Mouse (Mus musculus) cerebellum, adult 11 months (tissue): ENCODE data around the gene Grik4.

ENCODE experiments used
- DNase-seq: peaks from one replicate; pipeline ENCODE4 v3.0.0; 2022

Grik4 gene

GRCm38 (mm10) chr9:42898091-42898591 lies 46.2 kb downstream of the Grik4 start:
- no peak for DNase-seq

- DNase-seq = peak; percentile 20
Measured at GRCm38 (mm10) chr9:42897361-42898051, 46.8 kb downstream of the Grik4 start.

- DNase-seq = no peak
Measured at GRCm38 (mm10) chr9:42896421-42897210, 47.7 kb downstream of the Grik4 start.

- DNase-seq = no peak
Measured at GRCm38 (mm10) chr9:42892765-42893164, 51.5 kb downstream of the Grik4 start.

- DNase-seq = no peak
Measured at GRCm38 (mm10) chr9:42887930-42888329, 56.4 kb downstream of the Grik4 start.

- DNase-seq = no peak
Measured at GRCm38 (mm10) chr9:42886112-42886766, 58.1 kb downstream of the Grik4 start.

- DNase-seq = no peak
Measured at GRCm38 (mm10) chr9:42885566-42885965, 58.7 kb downstream of the Grik4 start.

- DNase-seq = no peak
Measured at GRCm38 (mm10) chr9:42885123-42885522, 59.2 kb downstream of the Grik4 start.

- DNase-seq = no peak
Measured at GRCm38 (mm10) chr9:42883006-42883759, 61.1 kb downstream of the Grik4 start.

- no peak for DNase-seq
Measured at GRCm38 (mm10) chr9:42882313-42882712, 62.0 kb downstream of the Grik4 start.

GRCm38 (mm10) chr9:42881040-42881439 lies 63.3 kb downstream of the Grik4 start:
- DNase-seq = no peak

- DNase-seq = no peak
Measured at GRCm38 (mm10) chr9:42878401-42878800, 65.9 kb downstream of the Grik4 start.

GRCm38 (mm10) chr9:42872885-42873284 lies 71.4 kb downstream of the Grik4 start:
- no peak for DNase-seq

- no peak for DNase-seq
Measured at GRCm38 (mm10) chr9:42871681-42872080, 72.6 kb downstream of the Grik4 start.

GRCm38 (mm10) chr9:42870257-42870656 lies 74.0 kb downstream of the Grik4 start:
- DNase-seq = no peak

GRCm38 (mm10) chr9:42868508-42868907 lies 75.8 kb downstream of the Grik4 start:
- no peak for DNase-seq

GRCm38 (mm10) chr9:42866650-42867049 lies 77.6 kb downstream of the Grik4 start:
- no peak for DNase-seq

- DNase-seq = no peak
Measured at GRCm38 (mm10) chr9:42865036-42865829, 79.1 kb downstream of the Grik4 start.

- no peak for DNase-seq
Measured at GRCm38 (mm10) chr9:42863360-42863759, 80.9 kb downstream of the Grik4 start.

GRCm38 (mm10) chr9:42861711-42862110 lies 82.6 kb downstream of the Grik4 start:
- no peak for DNase-seq

GRCm38 (mm10) chr9:42861238-42861637 lies 83.1 kb downstream of the Grik4 start:
- no peak for DNase-seq
